Mouse (Mus musculus): Measurements from ENCODE around the gene Myh4. TPM values are rescaled to one million over a fixed set of nuclear protein-coding genes. Genes with fewer than 3 reads are reported as not detected.

Myh4 gene
- polyA plus RNA-seq (2016; fragmentation: Nextera tagmentation; extraction: Ambion mirVana) = 0.18 TPM in 1 of 2 replicates, not detected in the other

DNA sequence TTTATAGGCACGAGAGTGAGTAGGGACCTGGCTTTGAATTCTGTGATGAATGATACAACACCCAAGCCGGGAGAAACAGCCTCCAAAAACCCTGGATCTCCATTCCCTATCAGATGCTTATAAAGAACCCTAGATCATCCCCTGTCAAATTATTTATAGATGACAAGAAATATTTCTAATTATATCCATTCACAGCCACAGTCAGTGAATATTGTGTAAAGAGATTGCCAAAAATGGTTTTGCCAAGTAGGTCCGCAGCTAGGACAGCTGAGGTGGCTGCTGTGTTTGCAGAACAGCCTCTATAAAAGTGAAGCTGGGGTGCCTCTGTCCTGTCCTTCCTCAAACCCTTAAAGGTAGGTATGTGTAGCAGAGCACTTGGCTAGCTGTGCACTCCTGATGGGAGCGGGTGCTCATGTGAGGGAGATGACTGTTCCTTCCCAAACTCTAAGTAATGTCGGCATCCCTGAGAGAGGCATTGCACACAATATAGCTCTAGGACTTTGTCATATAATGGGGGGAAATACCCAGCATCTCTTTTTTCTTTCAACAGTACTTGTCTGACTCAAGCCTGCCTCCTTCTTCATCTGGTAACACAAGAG is at the start of gene Myh4:
Gene Myh4, plus strand, starts transcription at position 549 of the 599 bp plus-strand sequence.
- Histone ChIP-seq H3K27me3 (no peaks in the 10 kb centered on the region), H3K4me2 (replicated peaks) (no peak within 1 kb of the TSS), H3K27ac (no peak within 1 kb of the TSS), H3K4me3 (no peak within 1 kb of the TSS), H3K36me3 (no peaks in the 10 kb centered on the region), H3K9ac (no peak within 1 kb of the TSS), H3K4me1 (no peaks in the 10 kb centered on the region), H3K9me3 (replicated peaks) (no peaks in the 10 kb centered on the region)
- 80% methylated on average over 5 of the region's 5 CpGs for WGBS
- no peak for ATAC-seq (ENCODE audit: low FRiP score)

DNA sequence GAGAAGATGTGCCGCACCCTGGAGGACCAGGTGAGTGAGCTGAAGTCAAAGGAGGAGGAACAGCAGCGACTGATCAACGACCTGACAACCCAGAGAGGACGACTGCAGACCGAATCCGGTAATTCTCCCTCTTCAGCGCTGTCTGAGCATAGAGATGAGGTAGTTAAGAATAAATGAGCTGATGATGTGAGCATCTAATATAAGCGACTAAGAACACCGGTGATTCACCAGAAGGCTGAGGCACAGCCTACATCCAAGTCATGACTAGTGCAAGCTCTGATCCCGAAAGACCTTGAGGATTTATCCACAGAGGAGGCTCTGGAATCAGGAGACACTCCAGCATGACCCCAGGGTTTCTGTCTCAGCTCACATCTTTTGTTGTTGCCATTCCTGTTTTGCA is 47.5 kb upstream of the Myh4 start:
- no peak overlapping the region for H3K4me2 ChIP-seq (replicated peaks)
- 87% methylated on average over 10 of the region's 10 CpGs for WGBS

DNA sequence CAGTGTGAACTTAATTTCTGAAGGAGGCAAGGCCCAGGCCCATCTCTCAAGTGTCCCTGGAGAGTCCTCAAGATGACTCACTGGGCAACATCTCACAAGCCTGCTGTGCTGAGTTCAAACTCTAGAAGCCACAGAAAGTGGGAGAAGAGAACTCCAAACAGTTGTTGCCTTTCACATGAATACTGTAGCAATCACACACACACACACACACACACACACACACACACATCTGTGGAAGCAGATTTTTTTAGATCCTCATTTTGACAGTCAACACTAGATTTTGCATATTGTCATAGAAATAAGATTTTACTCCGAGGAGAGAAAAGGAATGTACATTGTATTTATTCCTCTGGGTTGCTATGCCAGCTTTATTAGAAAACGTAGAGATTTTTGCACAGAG is 47.0 kb upstream of the Myh4 start:
- no peaks in the 10 kb centered on the region for H3K4me1 ChIP-seq
- no peaks in the 10 kb centered on the region for H3K27me3 ChIP-seq
- H3K27ac ChIP-seq = no peak overlapping the region
- H3K4me3 ChIP-seq = no peak overlapping the region
- no peak for ATAC-seq (ENCODE audit: low FRiP score)
- H3K4me2 ChIP-seq (replicated peaks) = no peak overlapping the region
- 88% methylated on average over 2 of the region's 2 CpGs for WGBS
- H3K9ac ChIP-seq = no peak overlapping the region
- no peaks in the 10 kb centered on the region for H3K9me3 ChIP-seq (replicated peaks)
- H3K36me3 ChIP-seq = no peaks in the 10 kb centered on the region

More for the DNA sequence above, 47.5 kb upstream of the Myh4 start:
- Histone ChIP-seq H3K36me3 (no peaks in the 10 kb centered on the region), H3K4me3 (no peak overlapping the region), H3K27ac (no peak overlapping the region), H3K27me3 (no peaks in the 10 kb centered on the region), H3K4me1 (no peaks in the 10 kb centered on the region), H3K9ac (no peak overlapping the region), H3K9me3 (replicated peaks) (no peaks in the 10 kb centered on the region)
- ATAC-seq (ENCODE audit: low FRiP score) = no peak

DNA sequence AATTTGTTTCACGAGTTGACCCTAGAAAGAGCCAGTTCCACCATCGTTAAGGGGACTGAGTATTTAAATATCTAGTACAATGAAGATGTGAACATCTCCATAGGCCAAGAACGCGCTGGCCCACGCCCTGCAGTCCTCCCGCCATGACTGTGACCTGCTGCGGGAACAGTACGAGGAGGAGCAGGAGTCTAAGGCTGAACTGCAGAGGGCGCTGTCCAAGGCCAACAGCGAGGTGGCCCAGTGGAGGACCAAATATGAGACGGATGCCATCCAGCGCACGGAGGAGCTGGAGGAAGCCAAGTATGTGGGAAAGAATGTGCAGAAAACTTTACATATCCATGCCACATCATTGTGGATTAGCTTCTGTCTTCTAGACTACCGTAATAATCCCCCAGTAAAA is 46.3 kb upstream of the Myh4 start:
- Histone ChIP-seq H3K4me1 (no peaks in the 10 kb centered on the region), H3K4me3 (no peak overlapping the region), H3K27me3 (no peaks in the 10 kb centered on the region), H3K9ac (no peak overlapping the region), H3K27ac (no peak overlapping the region), H3K9me3 (replicated peaks) (no peaks in the 10 kb centered on the region), H3K4me2 (replicated peaks) (no peak overlapping the region), H3K36me3 (no peaks in the 10 kb centered on the region)
- WGBS = 89% methylated on average over 14 of the region's 14 CpGs
- ATAC-seq (ENCODE audit: low FRiP score) = no peak

DNA sequence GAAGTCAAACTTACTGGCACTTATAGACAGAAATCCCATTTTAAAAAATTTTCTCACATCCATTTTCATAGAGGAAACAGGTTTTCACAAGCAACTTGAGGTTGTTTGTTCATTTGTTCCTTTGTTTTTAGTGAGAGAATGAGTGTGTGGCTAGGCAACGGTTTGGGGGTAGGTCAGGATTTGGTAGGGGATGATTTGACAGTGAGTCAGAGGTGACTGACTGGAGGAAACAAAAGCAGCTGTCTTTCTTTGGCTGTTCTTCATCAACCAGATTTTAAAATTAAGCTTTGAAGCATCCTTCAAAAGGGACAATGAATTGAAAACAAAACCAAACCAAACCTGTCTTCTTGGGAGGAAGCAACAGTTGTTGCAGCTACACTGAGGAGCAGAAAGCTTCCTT is 38.5 kb upstream of the Myh4 start:
- Histone ChIP-seq H3K4me3 (no peak overlapping the region), H3K9me3 (replicated peaks) (no peaks in the 10 kb centered on the region), H3K27me3 (no peaks in the 10 kb centered on the region), H3K4me2 (replicated peaks) (no peak overlapping the region), H3K4me1 (no peaks in the 10 kb centered on the region), H3K27ac (no peak overlapping the region), H3K9ac (no peak overlapping the region), H3K36me3 (no peaks in the 10 kb centered on the region)
- WGBS = 45% methylated on average over 1 of the region's 1 CpGs
- no peak for ATAC-seq (ENCODE audit: low FRiP score)

DNA sequence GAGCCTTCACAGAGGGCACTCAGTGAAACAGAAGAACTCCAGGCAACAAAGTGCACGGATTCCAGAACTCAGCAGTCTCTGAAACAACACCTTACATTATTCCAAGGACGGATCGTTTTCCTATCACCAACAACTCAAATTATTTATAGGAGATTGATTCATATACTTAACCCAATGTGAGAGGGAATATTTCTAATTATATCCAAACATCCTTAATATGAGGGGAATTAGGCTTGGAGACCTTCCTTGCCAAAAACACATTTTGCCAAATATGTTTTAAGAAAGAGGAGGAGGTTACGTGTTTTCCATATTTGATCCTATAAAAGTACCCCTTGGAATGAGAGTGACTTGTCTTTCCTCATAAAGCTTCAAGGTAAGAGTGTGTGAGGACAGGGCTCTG is 38.1 kb upstream of the Myh4 start, which contains the start of gene Myh1:
Gene Myh1, plus strand, starts transcription at position 301 of the 400 bp plus-strand sequence.
- H3K4me1 ChIP-seq = no peaks in the 10 kb centered on the region
- H3K27ac ChIP-seq = no peak within 1 kb of the TSS
- H3K27me3 ChIP-seq = no peaks in the 10 kb centered on the region
- H3K4me2 ChIP-seq (replicated peaks) = no peak within 1 kb of the TSS
- no peak within 1 kb of the TSS for H3K9ac ChIP-seq
- 79% methylated on average over 4 of the region's 4 CpGs for WGBS
- H3K36me3 ChIP-seq = no peaks in the 10 kb centered on the region
- no peak within 1 kb of the TSS for H3K4me3 ChIP-seq
- H3K9me3 ChIP-seq (replicated peaks) = no peaks in the 10 kb centered on the region
- no peak for ATAC-seq (ENCODE audit: low FRiP score)

DNA sequence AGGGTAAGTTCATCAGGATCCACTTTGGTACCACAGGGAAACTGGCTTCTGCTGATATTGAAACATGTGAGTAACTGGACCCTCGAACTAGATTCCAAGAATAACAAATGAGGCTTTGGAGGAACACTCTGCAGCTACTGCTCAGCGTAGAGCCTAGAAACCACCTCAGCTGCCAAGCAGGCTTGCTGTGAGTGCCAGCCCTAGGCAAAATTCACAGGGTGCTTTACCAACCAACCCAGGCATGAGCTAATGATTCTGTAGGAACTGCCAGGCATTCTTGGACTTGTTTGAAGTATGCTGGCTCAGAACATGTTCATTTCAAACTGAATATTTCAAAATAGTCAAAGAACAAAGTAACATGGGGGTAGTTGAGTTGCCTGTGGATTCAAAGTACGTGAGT is 33.1 kb upstream of the Myh4 start:
- WGBS = 75% methylated on average over 3 of the region's 3 CpGs
- no peaks in the 10 kb centered on the region for H3K27me3 ChIP-seq
- ATAC-seq (ENCODE audit: low FRiP score) = no peak
- H3K4me2 ChIP-seq (replicated peaks) = no peak overlapping the region
- H3K36me3 ChIP-seq = no peaks in the 10 kb centered on the region
- no peak overlapping the region for H3K27ac ChIP-seq
- no peak overlapping the region for H3K9ac ChIP-seq
- no peaks in the 10 kb centered on the region for H3K9me3 ChIP-seq (replicated peaks)
- H3K4me1 ChIP-seq = no peaks in the 10 kb centered on the region
- H3K4me3 ChIP-seq = no peak overlapping the region

DNA sequence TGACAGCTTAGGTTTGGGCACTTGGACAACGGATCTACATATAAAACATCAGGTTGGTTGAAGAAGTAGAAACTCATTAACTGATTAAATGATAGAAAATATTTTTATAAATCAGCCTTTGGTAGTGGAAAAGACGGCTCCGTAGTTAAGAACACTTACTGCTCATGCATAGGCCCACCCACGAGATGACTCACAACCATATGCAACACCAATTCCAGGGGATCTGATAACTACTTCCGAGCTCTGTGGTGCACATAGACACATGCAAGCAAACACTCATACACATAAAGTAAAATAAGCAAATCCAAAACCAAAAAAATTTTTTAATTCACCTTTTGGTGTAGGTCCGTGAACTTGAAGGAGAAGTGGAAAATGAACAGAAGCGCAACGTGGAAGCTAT is 16.0 kb upstream of the Myh4 start:
- WGBS = 92% methylated on average over 8 of the region's 8 CpGs
- no peak for ATAC-seq (ENCODE audit: low FRiP score)
- Histone ChIP-seq H3K36me3 (no peaks in the 10 kb centered on the region), H3K4me3 (no peak overlapping the region), H3K4me2 (replicated peaks) (no peak overlapping the region), H3K9me3 (replicated peaks) (no peaks in the 10 kb centered on the region), H3K27ac (no peak overlapping the region), H3K9ac (no peak overlapping the region), H3K4me1 (no peaks in the 10 kb centered on the region), H3K27me3 (no peaks in the 10 kb centered on the region)

DNA sequence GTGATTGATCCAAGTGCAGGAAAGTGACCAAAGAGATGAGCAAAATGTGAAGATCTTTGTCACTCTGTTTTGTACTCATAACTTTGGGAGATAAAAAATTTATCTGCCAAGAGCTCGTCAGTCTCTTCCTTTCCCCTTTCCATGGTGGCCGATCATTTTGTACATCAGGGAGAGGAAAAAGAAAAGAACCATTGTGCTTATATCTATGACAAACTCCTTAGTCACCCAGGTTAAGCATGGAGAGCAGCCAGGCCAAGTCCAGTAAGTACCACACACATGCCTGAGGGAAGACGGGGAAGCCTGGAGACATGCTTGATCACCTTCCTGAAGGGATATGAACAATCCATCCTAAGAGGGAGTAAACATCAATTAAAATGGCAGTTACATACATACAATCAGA is 13.4 kb upstream of the Myh4 start:
- no peaks in the 10 kb centered on the region for H3K9me3 ChIP-seq (replicated peaks)
- no peaks in the 10 kb centered on the region for H3K4me1 ChIP-seq
- H3K9ac ChIP-seq = no peak overlapping the region
- H3K27me3 ChIP-seq = no peaks in the 10 kb centered on the region
- WGBS = 82% methylated on average over 2 of the region's 3 CpGs
- H3K4me2 ChIP-seq (replicated peaks) = no peak overlapping the region
- H3K27ac ChIP-seq = no peak overlapping the region
- no peak for ATAC-seq (ENCODE audit: low FRiP score)
- no peaks in the 10 kb centered on the region for H3K36me3 ChIP-seq
- H3K4me3 ChIP-seq = no peak overlapping the region

DNA sequence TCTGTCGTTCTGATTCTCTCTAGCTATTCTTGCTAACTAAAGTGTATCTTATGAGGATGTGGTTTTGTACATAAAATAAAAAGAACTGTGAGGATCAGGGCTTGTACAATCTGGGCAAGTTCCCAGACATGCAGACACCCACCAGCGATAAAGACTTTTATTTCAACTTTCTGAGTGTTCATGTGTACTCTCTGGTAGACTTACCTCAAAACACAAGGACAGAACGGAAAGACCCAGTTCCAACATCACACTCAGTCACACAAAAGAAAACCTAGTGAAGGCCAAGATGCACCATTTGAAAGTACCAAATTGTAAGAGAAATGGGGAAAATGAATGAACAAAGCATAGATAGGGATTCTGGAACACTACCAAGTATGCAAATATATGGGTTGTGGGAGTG is 9.1 kb upstream of the Myh4 start:
- 94% methylated on average over 3 of the region's 3 CpGs for WGBS
- Histone ChIP-seq H3K9me3 (replicated peaks) (no peaks in the 10 kb centered on the region), H3K4me3 (no peak overlapping the region), H3K4me2 (replicated peaks) (no peak overlapping the region), H3K27me3 (no peaks in the 10 kb centered on the region), H3K9ac (no peak overlapping the region), H3K4me1 (no peaks in the 10 kb centered on the region), H3K27ac (no peak overlapping the region), H3K36me3 (no peaks in the 10 kb centered on the region)
- no peak for ATAC-seq (ENCODE audit: low FRiP score)

DNA sequence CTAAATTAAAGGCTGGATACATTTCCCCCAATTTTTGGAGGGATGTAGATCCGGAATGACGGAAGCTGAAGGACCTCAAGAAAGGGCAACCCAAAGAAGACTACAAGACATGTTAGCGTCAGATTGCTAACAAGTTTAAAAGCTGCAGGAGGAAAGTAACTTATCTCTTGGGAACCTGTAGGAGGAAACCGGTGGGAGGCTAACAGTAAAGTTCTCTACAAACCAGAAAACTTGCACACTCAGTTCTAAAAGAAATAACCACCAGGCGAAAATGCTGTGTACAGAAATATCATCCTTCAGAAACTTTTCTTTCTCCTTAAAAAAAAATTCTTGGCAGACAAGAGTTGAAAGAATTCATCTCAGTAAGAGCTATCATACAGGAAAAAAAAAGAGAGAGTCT is 8.7 kb upstream of the Myh4 start:
- H3K27me3 ChIP-seq = no peaks in the 10 kb centered on the region
- H3K27ac ChIP-seq = no peak overlapping the region
- no peak for ATAC-seq (ENCODE audit: low FRiP score)
- H3K9ac ChIP-seq = no peak overlapping the region
- H3K4me3 ChIP-seq = no peak overlapping the region
- H3K4me1 ChIP-seq = no peaks in the 10 kb centered on the region
- no peaks in the 10 kb centered on the region for H3K36me3 ChIP-seq
- H3K9me3 ChIP-seq (replicated peaks) = no peaks in the 10 kb centered on the region
- WGBS = 90% methylated on average over 5 of the region's 5 CpGs
- no peak overlapping the region for H3K4me2 ChIP-seq (replicated peaks)

DNA sequence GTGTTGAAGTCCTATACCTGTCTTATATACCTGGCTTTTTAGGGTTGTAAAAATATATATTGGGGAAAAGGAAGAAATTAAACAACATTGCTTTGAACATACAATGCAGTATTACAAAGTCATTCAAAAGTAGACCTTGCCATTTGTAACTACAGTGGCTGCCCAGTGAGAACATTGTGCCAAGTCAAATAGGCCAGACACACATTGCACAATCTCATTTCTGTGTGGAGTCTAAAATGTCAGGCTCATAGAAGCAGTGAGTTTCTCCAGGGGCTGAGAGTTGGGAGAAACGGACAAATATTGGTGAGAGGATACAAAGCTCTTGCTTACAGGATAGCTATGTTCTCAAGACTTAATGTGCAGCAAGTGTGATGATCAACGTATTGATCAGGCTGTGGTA is 7.9 kb upstream of the Myh4 start:
- Histone ChIP-seq H3K27me3 (no peaks in the 10 kb centered on the region), H3K4me3 (no peak overlapping the region), H3K4me1 (no peaks in the 10 kb centered on the region), H3K4me2 (replicated peaks) (no peak overlapping the region), H3K27ac (no peak overlapping the region), H3K9ac (no peak overlapping the region), H3K9me3 (replicated peaks) (no peaks in the 10 kb centered on the region), H3K36me3 (no peaks in the 10 kb centered on the region)
- 82% methylated on average over 2 of the region's 2 CpGs for WGBS
- no peak for ATAC-seq (ENCODE audit: low FRiP score)

DNA sequence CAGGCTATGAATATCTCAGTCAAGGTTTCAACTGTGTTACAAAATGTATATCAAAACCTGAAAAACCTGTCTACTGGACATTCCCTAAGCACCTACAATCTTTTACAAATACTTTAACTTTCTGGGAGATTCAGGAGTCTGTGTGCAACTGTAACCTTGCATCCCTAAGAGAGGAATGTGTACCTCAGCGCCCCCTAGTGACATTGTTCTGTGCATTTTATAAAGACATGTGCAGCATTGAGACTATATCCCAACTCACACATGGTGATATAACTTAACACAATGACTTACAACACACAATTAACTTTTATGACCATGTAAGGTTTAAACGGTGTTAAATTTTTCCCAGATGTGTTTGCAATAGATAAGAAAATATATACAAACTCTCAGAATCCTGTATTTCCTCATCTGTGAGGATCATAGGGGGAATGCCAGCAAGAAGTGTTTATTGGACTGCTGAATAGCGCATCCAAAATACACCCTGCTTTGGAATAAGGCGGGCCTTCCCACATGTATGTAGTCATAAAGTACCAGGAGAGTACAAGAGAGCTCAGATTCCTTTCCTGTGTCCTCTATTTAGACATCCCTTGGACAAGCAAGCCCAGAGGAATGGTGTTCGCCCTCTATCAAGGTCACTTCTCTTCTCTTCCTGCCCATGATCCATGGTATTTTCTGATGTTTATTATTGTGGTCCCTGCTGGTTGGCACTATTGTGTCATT is 2.0 kb upstream of the Myh4 start:
- no peak for ATAC-seq (ENCODE audit: low FRiP score)

More for the DNA sequence above, 2.0 kb upstream of the Myh4 start:
- no peaks in the 10 kb centered on the region for H3K27me3 ChIP-seq
- no peaks in the 10 kb centered on the region for H3K4me1 ChIP-seq
- no peaks in the 10 kb centered on the region for H3K36me3 ChIP-seq
- WGBS = 63% methylated on average over 5 of the region's 5 CpGs
- no peak overlapping the region for H3K27ac ChIP-seq
- no peak overlapping the region for H3K4me2 ChIP-seq (replicated peaks)
- no peaks in the 10 kb centered on the region for H3K9me3 ChIP-seq (replicated peaks)
- no peak overlapping the region for H3K4me3 ChIP-seq
- H3K9ac ChIP-seq = no peak overlapping the region
